Mouse (Mus musculus) A20 (cell line): Measurements from ENCODE around the gene Mtf2.
"Not testable (repeated sequence)": the region's sequence is repeated elsewhere in the genome, so short reads cannot be mapped to it uniquely, and the experiment has no call there.

Source experiments
- DNase-seq: peaks from one replicate; pipeline ENCODE4 v3.0.0-alpha.2; 2011; ENCODE audit warnings: low read depth, low spot score

Gene Mtf2

GRCm38 (mm10) chr5:108065465-108066411 is at the start of gene Mtf2:
Mtf2 (plus strand) TSS chr5:108065674.
- peak; percentile 99 for DNase-seq

- DNase-seq: no peak
Observed at GRCm38 (mm10) chr5:108017232-108017631, 48.2 kb upstream of the Mtf2 start.

GRCm38 (mm10) chr5:108019367-108019766 is 46.1 kb upstream of the Mtf2 start:
- DNase-seq: no peak

GRCm38 (mm10) chr5:108021346-108021745 is 44.1 kb upstream of the Mtf2 start:
- no peak for DNase-seq

- DNase-seq: no peak
Observed at GRCm38 (mm10) chr5:108028230-108028629, 37.2 kb upstream of the Mtf2 start.

- not testable (repeated sequence) for DNase-seq
Observed at GRCm38 (mm10) chr5:108028797-108029536, 36.5 kb upstream of the Mtf2 start.

- DNase-seq: peak; percentile 40
Observed at GRCm38 (mm10) chr5:108029968-108030367, 35.5 kb upstream of the Mtf2 start.

GRCm38 (mm10) chr5:108031267-108031666 is 34.2 kb upstream of the Mtf2 start:
- DNase-seq: no peak

GRCm38 (mm10) chr5:108034194-108034593 is 31.3 kb upstream of the Mtf2 start:
- peak; percentile 74 for DNase-seq

GRCm38 (mm10) chr5:108035523-108035922 is 30.0 kb upstream of the Mtf2 start:
- DNase-seq: peak; percentile 47

- no peak for DNase-seq
Observed at GRCm38 (mm10) chr5:108042061-108042460, 23.4 kb upstream of the Mtf2 start.

GRCm38 (mm10) chr5:108043908-108044307 is 21.6 kb upstream of the Mtf2 start:
- no peak for DNase-seq

- DNase-seq: peak; percentile 86
Observed at GRCm38 (mm10) chr5:108049711-108050268, 15.7 kb upstream of the Mtf2 start.

GRCm38 (mm10) chr5:108051026-108051425 is 14.4 kb upstream of the Mtf2 start:
- DNase-seq: no peak

GRCm38 (mm10) chr5:108051727-108052126 is 13.7 kb upstream of the Mtf2 start:
- DNase-seq: not testable (repeated sequence)

GRCm38 (mm10) chr5:108052200-108052599 is 13.3 kb upstream of the Mtf2 start:
- DNase-seq: no peak

GRCm38 (mm10) chr5:108053566-108053965 is 11.9 kb upstream of the Mtf2 start:
- no peak for DNase-seq

- no peak for DNase-seq
Observed at GRCm38 (mm10) chr5:108060413-108060812, 5.1 kb upstream of the Mtf2 start.

GRCm38 (mm10) chr5:108072301-108072700 is 6.8 kb downstream of the Mtf2 start:
- no peak for DNase-seq

- DNase-seq: no peak
Observed at GRCm38 (mm10) chr5:108076241-108076640, 10.8 kb downstream of the Mtf2 start.

- DNase-seq: no peak
Observed at GRCm38 (mm10) chr5:108076833-108077540, 11.5 kb downstream of the Mtf2 start.

- no peak for DNase-seq
Observed at GRCm38 (mm10) chr5:108079603-108080002, 14.1 kb downstream of the Mtf2 start.
